Mouse (Mus musculus): ENCODE measurements around the gene Elf2.

DNA sequence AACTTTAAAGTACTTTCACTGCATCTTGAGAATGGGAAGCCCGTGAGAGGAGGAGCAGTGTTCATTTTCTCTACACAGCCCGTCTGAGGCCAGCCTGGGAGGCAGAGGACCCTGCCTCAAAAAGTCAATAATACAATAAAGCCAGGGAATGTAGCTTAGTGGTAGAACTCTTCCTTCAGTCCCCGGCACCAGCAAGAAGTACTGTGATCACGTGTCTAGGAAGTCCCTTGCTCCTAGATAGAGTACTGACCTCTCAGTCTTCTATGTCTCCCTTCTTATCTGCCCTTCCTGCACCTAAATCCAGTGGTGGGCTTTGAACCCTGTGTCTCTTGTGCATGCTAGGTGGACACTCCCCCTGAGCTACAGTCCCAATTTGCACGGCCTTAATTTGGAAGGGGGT, 109.6 kb downstream of the Elf2 start:
- TF ChIP-seq POLR2A (IDR thresholded peaks at IDR 0.05; ENCODE audit: control insufficient read depth, extremely low read depth, insufficient read depth, low read length, poor library complexity) (no peak), CTCF (IDR thresholded peaks at IDR 0.05; ENCODE audit: borderline replicate concordance, control insufficient read depth, extremely low read depth, insufficient read depth, low read length, poor library complexity) (no peak)

Data from thymus, adult 2 months (tissue).